Mouse (Mus musculus): Measurements from ENCODE around the gene Tmem150a. TPM values are rescaled to one million over a fixed set of nuclear protein-coding genes. Genes with fewer than 3 reads are reported as not detected.

The Tmem150a gene
- polyA plus RNA-seq, 1 experiment from 2014 or later = 11.3 TPM

GRCm38 (mm10) chr6:72356001-72356532 lies 820 bp downstream of the Tmem150a start:
- H3K36me3 ChIP-seq = no peaks in the 10 kb centered on the region; the same call in 1 of the 2 replicates
- WGBS = 36% methylated on average over 8 of the region's 8 CpGs
- H3K27me3 ChIP-seq (replicated peaks) = no peaks in the 10 kb centered on the region
- 0 out of 2 replicates have a peak, but pooled peaks have one; percentile 1 for ATAC-seq
- no peaks in the 10 kb centered on the region for H3K9me3 ChIP-seq
- H3K4me3 ChIP-seq (replicated peaks) = peak overlapping the region; percentile 55
- H3K4me2 ChIP-seq (replicated peaks) = peak overlapping the region; percentile 87
- H3K4me1 ChIP-seq (replicated peaks) = peaks cover 36% of the 10 kb centered on the region
- peak overlapping the region; percentile 60 for H3K9ac ChIP-seq
- no peak overlapping the region for H3K27ac ChIP-seq

- Histone ChIP-seq H3K36me3 (no peaks in the 10 kb centered on the region; the same call in 1 of the 2 replicates), H3K9me3 (no peaks in the 10 kb centered on the region), H3K4me2 (replicated peaks) (0 out of 2 replicates have a peak overlapping the region, but pooled peaks have one; percentile 5), H3K4me3 (replicated peaks) (no peak overlapping the region), H3K4me1 (replicated peaks) (peaks cover 44% of the 10 kb centered on the region), H3K27ac (0 out of 2 replicates have a peak overlapping the region, but pooled peaks have one; percentile 18), H3K9ac (no peak overlapping the region), H3K27me3 (replicated peaks) (no peaks in the 10 kb centered on the region)
- whole genome bisulfite sequencing = 66% methylated on average over 5 of the region's 5 CpGs
- no peak for ATAC-seq
Observed at GRCm38 (mm10) chr6:72357164-72358079, 2.2 kb downstream of the Tmem150a start.

- H3K27me3 ChIP-seq (replicated peaks) = no peaks in the 10 kb centered on the region
- ATAC-seq = no peak
- WGBS = 78% methylated on average over 10 of the region's 10 CpGs
- no peak overlapping the region for H3K9ac ChIP-seq
- H3K4me2 ChIP-seq (replicated peaks) = no peak overlapping the region
- no peak overlapping the region for H3K4me3 ChIP-seq (replicated peaks)
- H3K4me1 ChIP-seq (replicated peaks) = peaks cover 47% of the 10 kb centered on the region
- H3K9me3 ChIP-seq = no peaks in the 10 kb centered on the region
- no peak overlapping the region for H3K27ac ChIP-seq
- no peaks in the 10 kb centered on the region; the same call in 1 of the 2 replicates for H3K36me3 ChIP-seq
Observed at GRCm38 (mm10) chr6:72358086-72358764, 3.0 kb downstream of the Tmem150a start.

- WGBS = 74% methylated on average over 2 of the region's 2 CpGs
- H3K9me3 ChIP-seq = no peaks in the 10 kb centered on the region
- no peak overlapping the region for H3K27ac ChIP-seq
- no peak for ATAC-seq
- no peak overlapping the region for H3K4me3 ChIP-seq (replicated peaks)
- no peaks in the 10 kb centered on the region; the same call in 1 of the 2 replicates for H3K36me3 ChIP-seq
- no peaks in the 10 kb centered on the region for H3K27me3 ChIP-seq (replicated peaks)
- no peak overlapping the region for H3K4me2 ChIP-seq (replicated peaks)
- no peak overlapping the region for H3K9ac ChIP-seq
- peaks cover 47% of the 10 kb centered on the region for H3K4me1 ChIP-seq (replicated peaks)
Observed at GRCm38 (mm10) chr6:72359343-72359742, 4.1 kb downstream of the Tmem150a start.

- ATAC-seq = no peak
- Histone ChIP-seq H3K9ac (peak overlapping the region; percentile 18; the same call in 1 of the 2 replicates), H3K4me3 (replicated peaks) (no peak overlapping the region), H3K4me1 (replicated peaks) (peaks cover 41% of the 10 kb centered on the region), H3K27ac (peak overlapping the region; percentile 59), H3K9me3 (no peaks in the 10 kb centered on the region), H3K4me2 (replicated peaks) (peak overlapping the region; percentile 62; the same call in 1 of the 2 replicates), H3K36me3 (no peaks in the 10 kb centered on the region; the same call in 1 of the 2 replicates), H3K27me3 (replicated peaks) (no peaks in the 10 kb centered on the region)
- WGBS = 65% methylated on average over 11 of the region's 11 CpGs
Observed at GRCm38 (mm10) chr6:72359891-72360598, 4.8 kb downstream of the Tmem150a start.

GRCm38 (mm10) chr6:72360599-72360935 lies 5.3 kb downstream of the Tmem150a start:
- peak overlapping the region; percentile 18; the same call in 1 of the 2 replicates for H3K9ac ChIP-seq
- H3K4me3 ChIP-seq (replicated peaks) = 0 out of 2 replicates have a peak overlapping the region, but pooled peaks have one; percentile 73

GRCm38 (mm10) chr6:72361121-72361551 lies 5.9 kb downstream of the Tmem150a start:
- peaks cover 38% of the 10 kb centered on the region for H3K4me1 ChIP-seq (replicated peaks)
- H3K27ac ChIP-seq = 0 out of 2 replicates have a peak overlapping the region, but pooled peaks have one; percentile 2
- H3K4me3 ChIP-seq (replicated peaks) = peak overlapping the region; percentile 73
- WGBS = 47% methylated on average over 5 of the region's 5 CpGs
- H3K9me3 ChIP-seq = no peaks in the 10 kb centered on the region
- no peaks in the 10 kb centered on the region; the same call in 1 of the 2 replicates for H3K36me3 ChIP-seq
- peak overlapping the region; percentile 62 for H3K4me2 ChIP-seq (replicated peaks)
- H3K27me3 ChIP-seq (replicated peaks) = no peaks in the 10 kb centered on the region
- H3K9ac ChIP-seq = peak overlapping the region; percentile 67; the same call in 1 of the 2 replicates
- ATAC-seq = no peak

More at GRCm38 (mm10) chr6:72360599-72360935, 5.3 kb downstream of the Tmem150a start:
- Histone ChIP-seq H3K9me3 (no peaks in the 10 kb centered on the region), H3K27me3 (replicated peaks) (no peaks in the 10 kb centered on the region), H3K27ac (peak overlapping the region; percentile 59), H3K4me2 (replicated peaks) (peak overlapping the region; percentile 62; the same call in 1 of the 2 replicates), H3K36me3 (no peaks in the 10 kb centered on the region; the same call in 1 of the 2 replicates), H3K4me1 (replicated peaks) (peaks cover 41% of the 10 kb centered on the region)
- no peak for ATAC-seq
- 45% methylated on average over 7 of the region's 7 CpGs for WGBS

- Histone ChIP-seq H3K27ac (peak overlapping the region; percentile 77), H3K36me3 (no peaks in the 10 kb centered on the region; the same call in 1 of the 2 replicates), H3K9me3 (no peaks in the 10 kb centered on the region), H3K9ac (peak overlapping the region; percentile 67), H3K4me3 (replicated peaks) (peak overlapping the region; percentile 73), H3K4me1 (replicated peaks) (peaks cover 28% of the 10 kb centered on the region), H3K27me3 (replicated peaks) (no peaks in the 10 kb centered on the region), H3K4me2 (replicated peaks) (peak overlapping the region; percentile 78)
- peak; percentile 97 for ATAC-seq
- WGBS = under 1% methylated on average over 42 of the region's 42 CpGs
Observed at GRCm38 (mm10) chr6:72362132-72363028, 7.1 kb downstream of the Tmem150a start.

- H3K9me3 ChIP-seq = no peaks in the 10 kb centered on the region
- WGBS = 49% methylated on average over 7 of the region's 7 CpGs
- no peaks in the 10 kb centered on the region for H3K27me3 ChIP-seq (replicated peaks)
- no peak overlapping the region for H3K4me3 ChIP-seq (replicated peaks)
- ATAC-seq = no peak
- no peak overlapping the region for H3K9ac ChIP-seq
- H3K4me1 ChIP-seq (replicated peaks) = peaks cover 23% of the 10 kb centered on the region
- no peak overlapping the region for H3K27ac ChIP-seq
- no peak overlapping the region for H3K4me2 ChIP-seq (replicated peaks)
- no peaks in the 10 kb centered on the region; the same call in 1 of the 2 replicates for H3K36me3 ChIP-seq
Observed at GRCm38 (mm10) chr6:72364009-72364408, 8.8 kb downstream of the Tmem150a start.

GRCm38 (mm10) chr6:72364985-72365384 lies 9.7 kb downstream of the Tmem150a start:
- Histone ChIP-seq H3K27ac (no peak overlapping the region), H3K4me1 (replicated peaks) (peaks cover 21% of the 10 kb centered on the region), H3K9ac (no peak overlapping the region), H3K27me3 (replicated peaks) (no peaks in the 10 kb centered on the region), H3K4me2 (replicated peaks) (no peak overlapping the region), H3K4me3 (replicated peaks) (no peak overlapping the region), H3K36me3 (no peaks in the 10 kb centered on the region; the same call in 1 of the 2 replicates), H3K9me3 (no peaks in the 10 kb centered on the region)
- 61% methylated on average over 6 of the region's 6 CpGs for WGBS
- ATAC-seq = no peak
